In the genomic region with DNA sequence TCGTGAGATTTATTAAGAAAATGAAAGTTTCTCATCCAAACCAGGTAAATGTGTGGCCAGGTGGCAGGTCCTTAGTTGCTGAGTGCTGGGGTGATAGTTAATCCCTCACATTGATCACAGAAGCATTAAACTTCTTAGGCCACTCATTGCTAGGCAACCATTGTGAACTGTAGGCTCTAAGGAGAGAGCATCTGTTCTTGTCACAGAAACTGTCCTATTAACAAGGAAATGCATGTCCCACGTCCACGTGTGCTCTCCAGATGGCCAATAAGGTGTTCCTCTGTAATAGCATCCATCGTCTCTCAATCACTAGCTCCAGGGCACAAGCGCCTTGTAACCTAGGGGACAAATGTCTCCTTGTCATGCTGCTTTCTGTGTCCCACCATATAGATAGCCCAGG, we compare ENCODE assay signal across 24 mouse cellular contexts. TPM values are rescaled to one million over a fixed set of nuclear protein-coding genes. Genes with fewer than 3 reads are reported as not detected.
DNase-seq lines count a peak whose midpoint lies in the region; ATAC-seq and TF ChIP-seq lines count a peak whose summit lies in the region.
"Had no signal": no experiment of that assay in that cellular context is flagged by ENCODE, and none has a peak within 500 bp of the region (broad histone marks: within the 10 kb centered on the region; RNA-seq: fewer than 3 reads in every experiment).

No protein-coding gene starts in this region.

- no peaks in the 10 kb centered on the region for H3K9me3 ChIP-seq in hindbrain, embryonic 16.5 days (ENCODE audit: control insufficient read depth, low read length)
- H3K9me3 ChIP-seq in hindbrain, postnatal 0 days (ENCODE audit: low read length), result no peaks in the 10 kb centered on the region
- H3K9me3 ChIP-seq: forebrain, embryonic 10.5 days; forebrain, embryonic 13.5 days; heart, embryonic 12.5 days; heart, embryonic 15.5 days; hindbrain, embryonic 10.5 days; hindbrain, embryonic 13.5 days had no signal

- H3K4me3 ChIP-seq in hindbrain, embryonic 16.5 days (ENCODE audit: low read length), result no peak overlapping the region
- H3K4me3 ChIP-seq in hindbrain, postnatal 0 days (ENCODE audit: low read length), result no peak overlapping the region
- H3K4me3 ChIP-seq: forebrain, embryonic 10.5 days; forebrain, embryonic 13.5 days; gastrocnemius, adult 2 months; heart, embryonic 12.5 days; heart, embryonic 15.5 days; hindbrain, embryonic 10.5 days; hindbrain, embryonic 13.5 days had no signal

- 42% methylated on average over 5 of the region's 5 CpGs for WGBS in hindbrain, embryonic 16.5 days
- WGBS in hindbrain, postnatal 0 days, result 48% methylated on average over 5 of the region's 5 CpGs

- no peak overlapping the region for H3K27ac ChIP-seq in hindbrain, embryonic 16.5 days (ENCODE audit: low read depth, low read length)
- no peak overlapping the region for H3K27ac ChIP-seq in hindbrain, postnatal 0 days
- H3K27ac ChIP-seq: forebrain, embryonic 10.5 days; forebrain, embryonic 13.5 days; gastrocnemius, adult 2 months; heart, embryonic 15.5 days; hindbrain, embryonic 10.5 days; hindbrain, embryonic 13.5 days had no signal

- TF ChIP-seq CTCF in hindbrain, postnatal 0 days (IDR thresholded peaks at IDR 0.05; ENCODE audit: low read depth), result no peak

- H3K4me1 ChIP-seq in hindbrain, embryonic 16.5 days (ENCODE audit: control insufficient read depth, insufficient read depth, low read depth, low read length), result no peaks in the 10 kb centered on the region
- H3K4me1 ChIP-seq in hindbrain, postnatal 0 days (ENCODE audit: insufficient read depth, low read length), result no peaks in the 10 kb centered on the region
- H3K4me1 ChIP-seq: forebrain, embryonic 13.5 days; heart, embryonic 15.5 days; hindbrain, embryonic 13.5 days had no signal

- H3K27me3 ChIP-seq in hindbrain, embryonic 16.5 days (replicated peaks; ENCODE audit: control insufficient read depth, insufficient read depth, low read length), result no peaks in the 10 kb centered on the region
- H3K27me3 ChIP-seq in hindbrain, postnatal 0 days (ENCODE audit: insufficient read depth, low read length), result no peaks in the 10 kb centered on the region

- 0 out of 2 replicates have a peak, but pooled peaks have one; percentile 37 for ATAC-seq in hindbrain, embryonic 16.5 days
- ATAC-seq in hindbrain, postnatal 0 days, result no peak
- ATAC-seq: CD4-positive, CD25-positive, alpha-beta regulatory T cell, adult 4 months; forebrain, embryonic 13.5 days; forebrain, embryonic 16.5 days had no signal

- H3K36me3 ChIP-seq in hindbrain, embryonic 16.5 days (ENCODE audit: control insufficient read depth, insufficient read depth, low read length), result no peaks in the 10 kb centered on the region
- no peaks in the 10 kb centered on the region for H3K36me3 ChIP-seq in hindbrain, postnatal 0 days (ENCODE audit: insufficient read depth, low read length)
- H3K36me3 ChIP-seq: forebrain, embryonic 10.5 days; heart, embryonic 12.5 days; heart, embryonic 15.5 days; hindbrain, embryonic 10.5 days; hindbrain, embryonic 13.5 days had no signal

- no peak overlapping the region for H3K4me2 ChIP-seq in hindbrain, embryonic 16.5 days (ENCODE audit: low read length)
- H3K4me2 ChIP-seq in hindbrain, postnatal 0 days (ENCODE audit: low read depth, low read length), result no peak overlapping the region
- H3K4me2 ChIP-seq: forebrain, embryonic 13.5 days; heart, embryonic 12.5 days; heart, embryonic 15.5 days; hindbrain, embryonic 13.5 days had no signal

- DNase-seq in hindbrain, postnatal 0 days (ENCODE audit: low spot score), result no peak
- peak; percentile 29 for DNase-seq in forelimb bud, embryonic 11.5 days (ENCODE audit: low read depth, low spot score)
- peak; percentile 23 for DNase-seq in mesoderm, embryonic 11.5 days (ENCODE audit: low read depth, low spot score)
- DNase-seq in left cerebral cortex, adult 8-10 months (ENCODE audit: low spot score in 2 of 2), result no peak
- DNase-seq in adrenal gland, postnatal 36 days, result no peak
- DNase-seq: adrenal gland, adult 2 months; adrenal gland, postnatal 14 days; cerebellum, adult 11-12 months; cerebellum, adult 8-10 months; cerebellum, postnatal 10 days; cerebellum, postnatal 36 days; gastrocnemius, adult 2 months; gastrocnemius, postnatal 14 days; heart, postnatal 10 days; heart, postnatal 36 days had no signal

- H3K9ac ChIP-seq in hindbrain, embryonic 16.5 days (ENCODE audit: low read depth, low read length), result no peak overlapping the region
- no peak overlapping the region for H3K9ac ChIP-seq in hindbrain, postnatal 0 days (replicated peaks; ENCODE audit: low read length)
- H3K9ac ChIP-seq: forebrain, embryonic 13.5 days; heart, embryonic 12.5 days; heart, embryonic 15.5 days; hindbrain, embryonic 13.5 days had no signal

RNA-seq across cellular contexts. Expression of gene Usp47, which starts 55.0 kb away (rescaled TPM):
- polyA plus RNA-seq in hindbrain, embryonic 16.5 days (2015; fragmentation: Nextera tagmentation; extraction: Ambion mirVana), result 53.3 and 67.6 TPM in 2 replicates
- 55.7 and 70.5 TPM in 2 replicates for total RNA-seq in hindbrain, postnatal 0 days (2014; rRNA removed)
- polyA plus RNA-seq in hindbrain, postnatal 0 days (2015; fragmentation: Nextera tagmentation; extraction: Ambion mirVana), result 44.9 and 45.5 TPM in 2 replicates
- 10 to 100 TPM; 65.5 to 68.1 (median 66.7) TPM for total RNA-seq in left cerebral cortex, adult 8-10 months (2022)
- 10 to 100 TPM; 65.1 to 74.9 TPM for total RNA-seq in adrenal gland, postnatal 36 days (2021)

Comparison
In these comparisons a context has a peak if more than half of its experiments do, and no peak if none do; other contexts are left out.
1. DNase-seq: peak in forelimb bud, embryonic 11.5 days (single experiment) and mesoderm, embryonic 11.5 days (single experiment); none in hindbrain, postnatal 0 days (single experiment), left cerebral cortex, adult 8-10 months (0 of 2) and adrenal gland, postnatal 36 days (0 of 2).